ENCODE assay signal across 8 mouse cellular contexts in the genomic region with DNA sequence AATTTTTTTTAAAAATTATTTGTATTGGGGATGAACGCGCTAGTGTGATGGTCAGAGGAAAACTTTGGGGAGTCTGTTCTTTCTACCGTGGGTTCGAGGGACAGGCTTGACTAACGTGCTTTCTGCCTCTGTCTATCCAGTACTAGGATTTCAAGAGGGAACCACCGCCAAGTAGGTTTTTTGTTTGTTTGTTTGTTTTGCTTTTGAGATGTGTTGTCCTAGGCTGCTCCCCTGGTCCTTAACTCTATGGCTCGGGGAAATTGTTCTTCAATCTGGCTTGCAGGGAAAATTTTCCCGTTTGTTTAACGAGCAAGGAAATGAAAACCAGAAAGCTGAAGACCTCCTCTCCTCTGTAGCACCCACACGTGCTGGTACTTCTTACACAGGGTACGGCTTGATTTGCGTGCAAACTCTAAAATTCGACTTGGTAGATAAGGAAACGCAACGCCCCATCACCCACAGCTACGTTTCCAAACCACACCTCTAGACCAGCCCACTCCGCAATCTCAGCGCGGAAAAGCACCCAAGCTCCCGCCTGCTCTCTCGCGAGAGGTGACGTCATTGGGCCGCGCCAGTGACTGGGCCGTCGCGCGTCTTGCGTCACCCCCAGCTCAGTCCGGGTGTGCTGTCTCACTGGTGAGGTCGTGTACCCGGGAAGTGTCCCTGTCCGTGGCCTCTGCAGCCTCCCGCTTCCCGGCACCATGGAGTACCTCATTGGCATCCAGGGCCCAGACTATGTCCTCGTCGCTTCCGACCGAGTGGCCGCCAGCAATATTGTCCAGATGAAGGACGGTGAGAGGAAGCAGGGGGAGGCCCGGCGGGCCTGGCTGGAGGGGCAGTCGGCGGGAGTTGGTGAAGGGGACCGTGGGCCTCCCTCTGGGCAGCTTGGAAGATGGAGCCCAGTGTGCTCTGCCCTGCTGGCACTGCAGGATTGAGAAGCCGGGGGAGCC. TPM values are rescaled to one million over a fixed set of nuclear protein-coding genes. Genes with fewer than 3 reads are reported as not detected.
DNase-seq lines count a peak whose midpoint lies in the region; ATAC-seq lines count a peak whose summit lies in the region.

TSS of gene Psmb2 (plus strand) at position 577 of the 950 bp plus-strand sequence.

- H3K36me3 ChIP-seq in heart, embryonic 14.5 days (ENCODE audit: control insufficient read depth, insufficient read depth, low read length), result peaks cover 6% of the 10 kb centered on the region; the same call in 1 of the 2 replicates
- H3K36me3 ChIP-seq in liver, embryonic 13.5 days, result peaks cover 3% of the 10 kb centered on the region; the same call in 1 of the 2 replicates
- no peaks in the 10 kb centered on the region for H3K36me3 ChIP-seq in stomach, embryonic 16.5 days (ENCODE audit: control insufficient read depth, insufficient read depth, low read length)

- peak within 1 kb of the TSS; percentile 71 to 85 for H3K27ac ChIP-seq in heart, embryonic 14.5 days (replicated peaks in 1 of 2; ENCODE audit: control insufficient read depth in 1 of 2, insufficient read depth in 1 of 2, low read depth in 2 of 2, low read length in 2 of 2)
- peak within 1 kb of the TSS; percentile 84 for H3K27ac ChIP-seq in liver, embryonic 13.5 days
- peak within 1 kb of the TSS; percentile 79 for H3K27ac ChIP-seq in stomach, embryonic 16.5 days (ENCODE audit: low read length)

- H3K4me2 ChIP-seq in heart, embryonic 14.5 days (ENCODE audit: low read length), result peak within 1 kb of the TSS; percentile 93
- peak within 1 kb of the TSS; percentile 88 for H3K4me2 ChIP-seq in liver, embryonic 13.5 days
- peak within 1 kb of the TSS; percentile 72 for H3K4me2 ChIP-seq in stomach, embryonic 16.5 days (ENCODE audit: low read depth, low read length)

- ATAC-seq in CD4-positive, CD25-positive, alpha-beta regulatory T cell, adult 4 months, result peak; percentile 97
- ATAC-seq in heart, embryonic 14.5 days (ENCODE audit: insufficient number of reproducible peaks, insufficient read depth, low FRiP score, low read depth), result peak; percentile 98
- ATAC-seq in liver, embryonic 13.5 days (ENCODE audit: low read depth), result peak; percentile 92
- peak; percentile 99 for ATAC-seq in stomach, embryonic 16.5 days (ENCODE audit: insufficient read depth, low FRiP score)

- no peaks in the 10 kb centered on the region for H3K27me3 ChIP-seq in heart, embryonic 14.5 days (ENCODE audit: control insufficient read depth, insufficient read depth, low read length)
- H3K27me3 ChIP-seq in liver, embryonic 13.5 days, result peaks cover 3% of the 10 kb centered on the region; the same call in 1 of the 2 replicates
- no peaks in the 10 kb centered on the region for H3K27me3 ChIP-seq in stomach, embryonic 16.5 days (ENCODE audit: control insufficient read depth, insufficient read depth, low read length)

- WGBS in heart, embryonic 14.5 days, result 3% methylated on average over 48 of the region's 48 CpGs
- WGBS in liver, embryonic 13.5 days (ENCODE audit: insufficient replicate concordance), result 3% methylated on average over 48 of the region's 48 CpGs
- 2% methylated on average over 48 of the region's 48 CpGs for WGBS in stomach, embryonic 16.5 days

- H3K9me3 ChIP-seq in heart, embryonic 14.5 days (ENCODE audit: control insufficient read depth, low read length), result no peaks in the 10 kb centered on the region
- no peaks in the 10 kb centered on the region for H3K9me3 ChIP-seq in liver, embryonic 13.5 days (replicated peaks)
- H3K9me3 ChIP-seq in stomach, embryonic 16.5 days (replicated peaks; ENCODE audit: control insufficient read depth, low read length), result no peaks in the 10 kb centered on the region

- H3K4me1 ChIP-seq in heart, embryonic 14.5 days (ENCODE audit: control insufficient read depth in 2 of 2, insufficient read depth in 2 of 2, low read length in 2 of 2), result peaks cover 0 to 6% of the 10 kb centered on the region in 2 experiments; a peak in 1 of 4 replicates
- peaks cover 42% of the 10 kb centered on the region for H3K4me1 ChIP-seq in liver, embryonic 13.5 days (replicated peaks)
- H3K4me1 ChIP-seq in stomach, embryonic 16.5 days (ENCODE audit: control insufficient read depth, insufficient read depth, low read length), result peaks cover 5% of the 10 kb centered on the region; the same call in 1 of the 2 replicates

- peak within 1 kb of the TSS; percentile 98 to 100 for H3K4me3 ChIP-seq in heart, embryonic 14.5 days (ENCODE audit: control insufficient read depth in 1 of 2, insufficient read depth in 1 of 2, low read depth in 1 of 2, low read length in 2 of 2)
- H3K4me3 ChIP-seq in liver, embryonic 13.5 days (replicated peaks), result peak within 1 kb of the TSS; percentile 100
- peak within 1 kb of the TSS; percentile 100 for H3K4me3 ChIP-seq in stomach, embryonic 16.5 days (replicated peaks; ENCODE audit: low read length)

- DNase-seq in c-Kit-negative CD71-positive TER-119-positive erythroid progenitor cells, embryonic 14.5 days (ENCODE audit: low read depth, low spot score), result peak; percentile 96
- DNase-seq in fibroblast of lung, adult 2 months (ENCODE audit: low read depth), result peak; percentile 93
- peak; percentile 99 for DNase-seq in kidney, postnatal 14 days
- DNase-seq in liver, embryonic 13.5 days, result peak; percentile 97
- peak; percentile 100 for DNase-seq in neural tube, embryonic 10.5 days (ENCODE audit: extremely low spot score, low spot score)

- H3K9ac ChIP-seq in heart, embryonic 14.5 days (ENCODE audit: low read length), result peak within 1 kb of the TSS; percentile 99
- peak within 1 kb of the TSS; percentile 98 for H3K9ac ChIP-seq in liver, embryonic 13.5 days
- peak within 1 kb of the TSS; percentile 99 for H3K9ac ChIP-seq in stomach, embryonic 16.5 days (ENCODE audit: low read length)

RNA-seq across cellular contexts. Expression of gene Psmb2, which starts in this region (rescaled TPM):
- polyA plus RNA-seq in CD4-positive, CD25-positive, alpha-beta regulatory T cell, adult 4 months (2017; shearing (Covaris generic)), result 100 to 1,000 TPM; 301 to 327 TPM
- polyA plus RNA-seq in heart, embryonic 14.5 days (2014; fragmentation: Nextera tagmentation; extraction: Ambion mirVana), result 430 and 438 TPM in 2 replicates
- polyA plus RNA-seq in liver, embryonic 13.5 days (2015; fragmentation: Nextera tagmentation; extraction: Ambion mirVana), result 355 and 356 TPM in 2 replicates
- 432 and 438 TPM in 2 replicates for polyA plus RNA-seq in stomach, embryonic 16.5 days (2015; fragmentation: Nextera tagmentation; extraction: Ambion mirVana)

Comparison
In these comparisons a context has a peak if more than half of its experiments do, and no peak if none do; other contexts are left out.
1. Peak in every context shown above with its lines: DNase-seq, ATAC-seq, H3K4me3 ChIP-seq and H3K27ac ChIP-seq.